Mouse (Mus musculus) retina, adult 2 months (tissue): ENCODE results near the gene Tmie.

ENCODE experiments used
- DNase-seq: peaks from one replicate; pipeline ENCODE4 v3.0.0-alpha.2; 2012; ENCODE audit warnings: low read depth, low spot score

Tmie gene

GRCm38 (mm10) chr9:110890026-110890783 lies 10.3 kb upstream of the Tmie start:
- no peak for DNase-seq

- DNase-seq = no peak
Measured at GRCm38 (mm10) chr9:110888935-110889334, 9.0 kb upstream of the Tmie start.

GRCm38 (mm10) chr9:110887388-110888303 lies 7.7 kb upstream of the Tmie start:
- no peak for DNase-seq

- no peak for DNase-seq
Measured at GRCm38 (mm10) chr9:110881953-110882352, 2.0 kb upstream of the Tmie start.

- DNase-seq = no peak
Measured at GRCm38 (mm10) chr9:110880772-110881171, 859 bp upstream of the Tmie start.

- DNase-seq = no peak
Measured at GRCm38 (mm10) chr9:110879191-110879920, 557 bp downstream of the Tmie start, which contains the start of gene Als2cl. Gene Als2cl, plus strand, starts transcription at chr9:110879870.

- no peak for DNase-seq
Measured at GRCm38 (mm10) chr9:110877888-110878287, 2.0 kb downstream of the Tmie start.

GRCm38 (mm10) chr9:110877353-110877752 lies 2.6 kb downstream of the Tmie start:
- DNase-seq = no peak

- DNase-seq = no peak
Measured at GRCm38 (mm10) chr9:110875288-110875695, 4.6 kb downstream of the Tmie start.

GRCm38 (mm10) chr9:110874660-110875191 lies 5.2 kb downstream of the Tmie start:
- no peak for DNase-seq

GRCm38 (mm10) chr9:110873681-110874659 lies 5.9 kb downstream of the Tmie start:
- DNase-seq = no peak

- DNase-seq = peak; percentile 18
Measured at GRCm38 (mm10) chr9:110871030-110871429, 8.9 kb downstream of the Tmie start.

GRCm38 (mm10) chr9:110858967-110859596 lies 20.8 kb downstream of the Tmie start:
- no peak for DNase-seq

- no peak for DNase-seq
Measured at GRCm38 (mm10) chr9:110858523-110858922, 21.4 kb downstream of the Tmie start.

- no peak for DNase-seq
Measured at GRCm38 (mm10) chr9:110857781-110858472, 22.0 kb downstream of the Tmie start, which contains the start of gene Prss50. Gene Prss50, plus strand, starts transcription at chr9:110857967.

GRCm38 (mm10) chr9:110856920-110857319 lies 23.0 kb downstream of the Tmie start:
- no peak for DNase-seq

- DNase-seq = no peak
Measured at GRCm38 (mm10) chr9:110855903-110856302, 24.0 kb downstream of the Tmie start.

GRCm38 (mm10) chr9:110849162-110849561 lies 30.8 kb downstream of the Tmie start:
- DNase-seq = no peak

- DNase-seq = no peak
Measured at GRCm38 (mm10) chr9:110844206-110844605, 35.7 kb downstream of the Tmie start, which contains the start of gene Prss46. Gene Prss46, plus strand, starts transcription at chr9:110844506.
